Mouse (Mus musculus) small intestine, adult 2 months (tissue): Measurements from ENCODE around the gene Srp9.

Experiments used
- CTCF ChIP-seq: fragments of 200-500 bp; IDR thresholded peaks from 2 replicates; pipeline ENCODE4 v1.5.1; 2012; ENCODE audit warnings: low read depth, mild to moderate bottlenecking, control low read depth, inconsistent platforms, low read length, moderate library complexity, mixed read lengths; ENCODE audit not compliant: insufficient replicate concordance, insufficient read length; ENCODE audit errors: extremely low read depth
- POLR2A ChIP-seq: fragments of 200-500 bp; IDR thresholded peaks from 2 replicates; pipeline ENCODE4 v1.6.1; 2012; ENCODE audit warnings: low read depth, mild to moderate bottlenecking, control low read depth, inconsistent platforms, low read length, moderate library complexity

DNA sequence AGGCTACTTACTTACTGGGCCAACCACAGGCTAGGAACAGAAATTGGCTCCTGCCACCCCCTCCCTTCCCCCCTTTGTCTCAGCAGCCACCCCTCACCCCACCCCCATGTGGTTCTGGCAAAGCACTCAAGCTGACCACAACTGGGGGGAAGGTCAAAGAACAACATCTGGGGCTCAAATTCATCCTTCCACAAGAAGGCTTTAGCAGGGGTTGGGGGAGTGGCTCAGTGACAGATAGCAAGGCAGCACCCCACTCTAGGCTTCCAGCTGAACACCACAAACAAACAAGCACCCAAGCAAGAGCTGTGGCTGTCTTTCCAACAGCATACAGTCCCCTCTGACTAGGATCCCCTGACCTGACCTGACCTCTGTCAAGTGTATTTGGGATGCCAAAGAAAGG lies 21.8 kb upstream of the Srp9 start:
- TF ChIP-seq POLR2A = no peak
- TF ChIP-seq CTCF = no peak
